Mouse (Mus musculus): ENCODE results near the gene Thrsp.

The Thrsp gene

GRCm38 (mm10) chr7:97379304-97379703, 38.2 kb downstream of the Thrsp start:
- no peak for DNase-seq (ENCODE audit: low spot score)

GRCm38 (mm10) chr7:97375906-97376305, 41.6 kb downstream of the Thrsp start:
- DNase-seq (ENCODE audit: low spot score): no peak

- DNase-seq (ENCODE audit: low spot score): no peak
Observed at GRCm38 (mm10) chr7:97375101-97375500, 42.4 kb downstream of the Thrsp start.

GRCm38 (mm10) chr7:97365887-97366286, 51.6 kb downstream of the Thrsp start:
- DNase-seq (ENCODE audit: low spot score): no peak
